Mouse (Mus musculus) liver, embryonic 12.5 days (tissue): ENCODE results near the gene Rab10. TPM values are rescaled to one million over a fixed set of nuclear protein-coding genes. Genes with fewer than 3 reads are reported as not detected.

ENCODE experiments used
- ATAC-seq: fragments of 200-750 bp; cut with Nextera tagmentation; 2 replicates; pipeline ENCODE4 v1.8.0; 2017; ENCODE audit warnings: moderate number of reproducible peaks, mild to moderate bottlenecking, moderate library complexity
- H3K27ac ChIP-seq: fragments of 300-500 bp; sonication (generic); 2 replicates; pipeline ENCODE4 v1.5.1; 2016; ENCODE audit warnings: mild to moderate bottlenecking
- H3K27me3 ChIP-seq: fragments of 300-500 bp; sonication (generic); replicated peaks from 2 replicates; pipeline ENCODE4 v1.6.1; 2016; ENCODE audit warnings: mild to moderate bottlenecking, moderate library complexity
- H3K36me3 ChIP-seq: fragments of 300-500 bp; sonication (generic); 2 replicates; pipeline ENCODE4 v1.6.1; 2016; ENCODE audit warnings: mild to moderate bottlenecking, moderate library complexity
- H3K4me1 ChIP-seq: fragments of 300-500 bp; sonication (generic); 2 replicates; pipeline ENCODE4 v1.6.1; 2016
- H3K4me2 ChIP-seq: fragments of 300-500 bp; sonication (generic); 2 replicates; pipeline ENCODE4 v1.6.1; 2016; ENCODE audit warnings: mild to moderate bottlenecking, moderate library complexity
- H3K4me3 ChIP-seq: fragments of 300-500 bp; sonication (generic); 2 replicates; pipeline ENCODE4 v1.5.1; 2016; ENCODE audit warnings: mild to moderate bottlenecking, moderate library complexity
- H3K9ac ChIP-seq: fragments of 300-500 bp; sonication (generic); 2 replicates; pipeline ENCODE4 v1.6.1; 2016; ENCODE audit warnings: mild to moderate bottlenecking, moderate library complexity
- H3K9me3 ChIP-seq: fragments of 300-500 bp; sonication (generic); replicated peaks from 2 replicates; pipeline ENCODE4 v1.6.1; 2016; ENCODE audit warnings: mild to moderate bottlenecking, moderate library complexity
- WGBS: fragments of 180-500 bp; shearing (Covaris S2); methylation state at CpG from one replicate; pipeline ENCODE4 v1.1.7; 2016; ENCODE audit not compliant: insufficient replicate concordance; 5-methylcytosine and 5-hydroxymethylcytosine counted together
- polyA plus RNA-seq: library from polyadenylated mRNA; unstranded; fragments of >200 nt; fragmentation: Nextera tagmentation; extraction: Ambion mirVana; gene quantifications from 2 replicates; pipeline ENCODE4 v1.2.1, GENCODE M21; 2016

Gene Rab10
- polyA plus RNA-seq, 1 experiment from 2014 or later: 80.8 TPM

- Histone ChIP-seq H3K4me2 (peak overlapping the region; percentile 79), H3K9me3 (peaks cover 38% of the 10 kb centered on the region), H3K4me1 (peaks cover 10% of the 10 kb centered on the region), H3K27me3 (no peaks in the 10 kb centered on the region), H3K36me3 (peaks cover 44% of the 10 kb centered on the region), H3K4me3 (peak overlapping the region; percentile 67), H3K27ac (peak overlapping the region; percentile 83), H3K9ac (peak overlapping the region; percentile 66)
- WGBS: 20% methylated on average over 39 of the region's 39 CpGs
- peak; percentile 81 for ATAC-seq
These were observed 74.1 kb downstream of the Rab10 start for GRCm38 (mm10) chr12:3235646-3236161.

- ATAC-seq: peak; percentile 89
- H3K27me3 ChIP-seq: no peaks in the 10 kb centered on the region
- H3K4me2 ChIP-seq: peak overlapping the region; percentile 79
- peak overlapping the region; percentile 66 for H3K9ac ChIP-seq
- peak overlapping the region; percentile 83 for H3K27ac ChIP-seq
- peak overlapping the region; percentile 67 for H3K4me3 ChIP-seq
- H3K4me1 ChIP-seq: peaks cover 10% of the 10 kb centered on the region
- peaks cover 39% of the 10 kb centered on the region for H3K36me3 ChIP-seq
- H3K9me3 ChIP-seq: peaks cover 34% of the 10 kb centered on the region
- WGBS: 41% methylated on average over 31 of the region's 36 CpGs
These were observed 74.6 kb downstream of the Rab10 start for GRCm38 (mm10) chr12:3235124-3235631.

GRCm38 (mm10) chr12:3234061-3234460, 75.7 kb downstream of the Rab10 start:
- H3K27ac ChIP-seq: no peak overlapping the region
- H3K27me3 ChIP-seq: no peaks in the 10 kb centered on the region
- peaks cover 28% of the 10 kb centered on the region for H3K36me3 ChIP-seq
- 83% methylated on average over 1 of the region's 1 CpGs for WGBS
- H3K4me3 ChIP-seq: no peak overlapping the region
- H3K4me2 ChIP-seq: no peak overlapping the region
- H3K9ac ChIP-seq: no peak overlapping the region
- peaks cover 23% of the 10 kb centered on the region for H3K9me3 ChIP-seq
- H3K4me1 ChIP-seq: peaks cover 10% of the 10 kb centered on the region
- ATAC-seq: no peak

GRCm38 (mm10) chr12:3223352-3223751, 86.4 kb downstream of the Rab10 start:
- Histone ChIP-seq H3K9me3 (no peaks in the 10 kb centered on the region), H3K4me3 (no peak overlapping the region), H3K27me3 (no peaks in the 10 kb centered on the region), H3K4me1 (no peaks in the 10 kb centered on the region), H3K36me3 (no peaks in the 10 kb centered on the region), H3K9ac (no peak overlapping the region), H3K4me2 (no peak overlapping the region), H3K27ac (no peak overlapping the region)
- no peak for ATAC-seq
- WGBS: 47% methylated on average over 2 of the region's 2 CpGs

- no peak overlapping the region for H3K4me2 ChIP-seq
- no peak overlapping the region for H3K4me3 ChIP-seq
- H3K9me3 ChIP-seq: no peaks in the 10 kb centered on the region
- WGBS: 32% methylated on average over 2 of the region's 2 CpGs
- H3K36me3 ChIP-seq: no peaks in the 10 kb centered on the region
- H3K9ac ChIP-seq: no peak overlapping the region
- no peak for ATAC-seq
- H3K27me3 ChIP-seq: no peaks in the 10 kb centered on the region
- H3K27ac ChIP-seq: no peak overlapping the region
- no peaks in the 10 kb centered on the region for H3K4me1 ChIP-seq
These were observed 99.6 kb downstream of the Rab10 start for GRCm38 (mm10) chr12:3210181-3210580.

- H3K9ac ChIP-seq: no peak overlapping the region
- no peak for ATAC-seq
- H3K4me1 ChIP-seq: no peaks in the 10 kb centered on the region
- H3K27me3 ChIP-seq: no peaks in the 10 kb centered on the region
- WGBS: 27% methylated on average over 1 of the region's 1 CpGs
- H3K36me3 ChIP-seq: no peaks in the 10 kb centered on the region
- no peak overlapping the region for H3K4me3 ChIP-seq
- no peaks in the 10 kb centered on the region for H3K9me3 ChIP-seq
- no peak overlapping the region for H3K27ac ChIP-seq
- H3K4me2 ChIP-seq: no peak overlapping the region
These were observed 100.6 kb downstream of the Rab10 start for GRCm38 (mm10) chr12:3209163-3209562.

Other genes with a start within 250 kb of the Rab10 start
- 1.7 and 1.9 TPM in 2 replicates for gene Kif3c, start 55.2 kb upstream of the Rab10 start, polyA plus RNA-seq
- gene Asxl2, start 116.9 kb upstream of the Rab10 start, polyA plus RNA-seq: 15.4 and 16.7 TPM in 2 replicates